Comparison of ENCODE assay signal across 30 mouse cellular contexts in genomic region chr1:162636516-162636915, GRCm38 (mm10). TPM values are rescaled to one million over a fixed set of nuclear protein-coding genes. Genes with fewer than 3 reads are reported as not detected.
DNase-seq lines count a peak whose midpoint lies in the region; ATAC-seq and TF ChIP-seq lines count a peak whose summit lies in the region.
"Had no signal": no experiment of that assay in that cellular context is flagged by ENCODE, and none has a peak within 500 bp of the region (broad histone marks: within the 10 kb centered on the region; RNA-seq: fewer than 3 reads in every experiment).

No protein-coding gene starts in this region.

- peak; percentile 23 for DNase-seq in gastrocnemius, adult 2 months
- DNase-seq in gastrocnemius, adult 8-10 months (ENCODE audit: low spot score in 2 of 2): no peak
- no peak for DNase-seq in heart, adult 2 months
- DNase-seq in embryonic facial prominence, embryonic 10.5 days (ENCODE audit: low spot score): no peak
- DNase-seq in cerebellum, adult 2 months: no peak
- DNase-seq in frontal cortex, adult 2 months (ENCODE audit: extremely low spot score in 1 of 2, low spot score in 1 of 2): no peak
- DNase-seq: adrenal gland, adult 8-10 months; adrenal gland, postnatal 14 days; adrenal gland, postnatal 36 days; B cell, adult 2 months; cerebellum, adult 11-12 months; cerebellum, adult 8-10 months; cerebellum, adult 9-11 months; cerebellum, postnatal 14 days; cerebellum, postnatal 36 days; embryo, embryonic 11 days had no signal

- H3K79me2 ChIP-seq in heart, adult 2 months (replicated peaks; ENCODE audit: control insufficient read depth, insufficient read depth, low read length): no peaks in the 10 kb centered on the region

- H3K4me2 ChIP-seq in heart, embryonic 12.5 days: no peak overlapping the region
- no peak overlapping the region for H3K4me2 ChIP-seq in limb, embryonic 12.5 days
- H3K4me2 ChIP-seq: embryonic facial prominence, embryonic 12.5 days; forebrain, embryonic 13.5 days; forebrain, embryonic 15.5 days had no signal

- H3K36me3 ChIP-seq in heart, adult 2 months (ENCODE audit: control insufficient read depth, insufficient read depth, low read length): no peaks in the 10 kb centered on the region
- no peaks in the 10 kb centered on the region for H3K36me3 ChIP-seq in heart, embryonic 12.5 days
- no peaks in the 10 kb centered on the region for H3K36me3 ChIP-seq in embryonic facial prominence, embryonic 10.5 days (replicated peaks)
- H3K36me3 ChIP-seq in limb, embryonic 12.5 days: no peaks in the 10 kb centered on the region
- H3K36me3 ChIP-seq: embryonic facial prominence, embryonic 12.5 days; forebrain, embryonic 15.5 days; G1E had no signal

- no peaks in the 10 kb centered on the region; the same call in 1 of the 2 replicates for H3K9me3 ChIP-seq in heart, embryonic 12.5 days (replicated peaks)
- H3K9me3 ChIP-seq in embryonic facial prominence, embryonic 10.5 days: no peaks in the 10 kb centered on the region
- H3K9me3 ChIP-seq in limb, embryonic 12.5 days: no peaks in the 10 kb centered on the region
- H3K9me3 ChIP-seq: embryonic facial prominence, embryonic 12.5 days; forebrain, embryonic 13.5 days; forebrain, embryonic 15.5 days; G1E had no signal

- H3K4me1 ChIP-seq in heart, adult 2 months (ENCODE audit: control insufficient read depth, insufficient read depth, low read length): peaks cover 10% of the 10 kb centered on the region
- H3K4me1 ChIP-seq in heart, embryonic 12.5 days (replicated peaks): no peaks in the 10 kb centered on the region
- H3K4me1 ChIP-seq in embryonic facial prominence, embryonic 10.5 days: peaks cover 14% of the 10 kb centered on the region
- no peaks in the 10 kb centered on the region for H3K4me1 ChIP-seq in limb, embryonic 12.5 days (replicated peaks)
- peaks cover 14% of the 10 kb centered on the region for H3K4me1 ChIP-seq in cerebellum, adult 2 months (ENCODE audit: control insufficient read depth, insufficient read depth, low read length)
- H3K4me1 ChIP-seq: forebrain, embryonic 13.5 days had no signal

- 72% methylated on average over 3 of the region's 3 CpGs for WGBS in heart, adult 2 months
- 73% methylated on average over 3 of the region's 3 CpGs for WGBS in heart, embryonic 12.5 days
- WGBS in embryonic facial prominence, embryonic 10.5 days: 69% methylated on average over 3 of the region's 3 CpGs
- WGBS in limb, embryonic 12.5 days: 68% methylated on average over 3 of the region's 3 CpGs
- 85% methylated on average over 3 of the region's 3 CpGs for WGBS in cerebellum, adult 2 months

- TF ChIP-seq EP300 in heart, adult 2 months (IDR thresholded peaks at IDR 0.05; ENCODE audit: insufficient read depth, low read depth, low read length): no peak

- no peak for TF ChIP-seq POLR2A in heart, adult 2 months (IDR thresholded peaks at IDR 0.05; ENCODE audit: insufficient read depth, low read depth, low read length)
- no peak for TF ChIP-seq POLR2A in cerebellum, adult 2 months (IDR thresholded peaks at IDR 0.05; ENCODE audit: borderline replicate concordance, insufficient read depth, low read length)

- H3K27ac ChIP-seq in gastrocnemius, adult 2 months: peak overlapping the region; percentile 82
- peak overlapping the region; percentile 62; the same call in 1 of the 2 replicates for H3K27ac ChIP-seq in heart, adult 2 months
- H3K27ac ChIP-seq in heart, embryonic 12.5 days (ENCODE audit: poor library complexity, severe bottlenecking): no peak overlapping the region
- H3K27ac ChIP-seq in embryonic facial prominence, embryonic 10.5 days (replicated peaks): 0 out of 2 replicates have a peak overlapping the region, but pooled peaks have one; percentile 5
- no peak overlapping the region for H3K27ac ChIP-seq in limb, embryonic 12.5 days
- H3K27ac ChIP-seq in cerebellum, adult 2 months (ENCODE audit: insufficient read depth, low read length): no peak overlapping the region
- H3K27ac ChIP-seq: embryonic facial prominence, embryonic 12.5 days; forebrain, embryonic 13.5 days; forebrain, embryonic 15.5 days had no signal

- H3K27me3 ChIP-seq in heart, adult 2 months (ENCODE audit: control insufficient read depth, insufficient read depth, low read length): no peaks in the 10 kb centered on the region
- H3K27me3 ChIP-seq in heart, embryonic 12.5 days (replicated peaks): no peaks in the 10 kb centered on the region
- H3K27me3 ChIP-seq in embryonic facial prominence, embryonic 10.5 days (replicated peaks; ENCODE audit: low read depth, poor library complexity, severe bottlenecking): no peaks in the 10 kb centered on the region
- no peaks in the 10 kb centered on the region for H3K27me3 ChIP-seq in limb, embryonic 12.5 days
- no peaks in the 10 kb centered on the region; the same call in 1 of the 2 replicates for H3K27me3 ChIP-seq in cerebellum, adult 2 months (ENCODE audit: control insufficient read depth, insufficient read depth, low read length)
- H3K27me3 ChIP-seq: CH12.LX; embryonic facial prominence, embryonic 12.5 days; forebrain, embryonic 13.5 days; forebrain, embryonic 15.5 days had no signal

- no peak overlapping the region for H3K4me3 ChIP-seq in gastrocnemius, adult 2 months
- H3K4me3 ChIP-seq in heart, adult 2 months: no peak overlapping the region
- no peak overlapping the region for H3K4me3 ChIP-seq in heart, embryonic 12.5 days
- H3K4me3 ChIP-seq in embryonic facial prominence, embryonic 10.5 days: no peak overlapping the region
- H3K4me3 ChIP-seq in limb, embryonic 12.5 days (replicated peaks): no peak overlapping the region
- H3K4me3 ChIP-seq in cerebellum, adult 2 months (replicated peaks; ENCODE audit: insufficient read depth, low read depth, low read length): no peak overlapping the region
- H3K4me3 ChIP-seq: embryonic facial prominence, embryonic 12.5 days; forebrain, embryonic 13.5 days; forebrain, embryonic 15.5 days had no signal

- no peak for ATAC-seq in heart, embryonic 12.5 days (ENCODE audit: insufficient number of reproducible peaks, low FRiP score)
- ATAC-seq in limb, embryonic 12.5 days (ENCODE audit: insufficient number of reproducible peaks, insufficient read depth, low FRiP score, low TSS enrichment, low read depth): no peak
- ATAC-seq: activated CD4-positive, CD25-positive, alpha-beta regulatory T cell, adult 4 months; CD4-positive, CD25-positive, alpha-beta regulatory T cell, adult 4 months; forebrain, embryonic 13.5 days; forebrain, embryonic 15.5 days; Patski had no signal

- TF ChIP-seq CTCF in gastrocnemius, adult 2 months (IDR thresholded peaks at IDR 0.05): no peak
- no peak for TF ChIP-seq CTCF in heart, adult 2 months (IDR thresholded peaks at IDR 0.05)
- TF ChIP-seq CTCF in cerebellum, adult 2 months (IDR thresholded peaks at IDR 0.05; ENCODE audit: borderline replicate concordance, insufficient read depth, low read depth, low read length): no peak

- intact Hi-C loops in gastrocnemius, adult 2 months (cut with DNase I): no loop called here
- intact Hi-C loops in heart, adult 2 months (cut with DNase I): no loop called here

- no peak overlapping the region for H3K9ac ChIP-seq in heart, adult 2 months (ENCODE audit: low read depth, low read length)
- H3K9ac ChIP-seq in heart, embryonic 12.5 days: no peak overlapping the region
- 0 out of 2 replicates have a peak overlapping the region, but pooled peaks have one; percentile 14 for H3K9ac ChIP-seq in limb, embryonic 12.5 days (replicated peaks)
- H3K9ac ChIP-seq: embryonic facial prominence, embryonic 12.5 days; forebrain, embryonic 13.5 days; forebrain, embryonic 15.5 days had no signal

RNA-seq across cellular contexts. Expression of gene Myoc, which starts 2.4 kb away (rescaled TPM):
- 10 to 100 TPM; 37.8 to 63.6 TPM for total RNA-seq in gastrocnemius, adult 2 months (2021)
- total RNA-seq in gastrocnemius, adult 8-10 months (2022): 10 to 100 TPM; 25.2 to 56.7 (median 37.8) TPM
- 1 to 10 TPM; 2.5 to 3.3 TPM for total RNA-seq in heart, adult 2 months (2021)
- polyA plus RNA-seq in heart, adult 2 months (2012; rRNA removed): 4.7 and 4.9 TPM in 2 replicates
- not detected in 2 replicates for polyA plus RNA-seq in heart, embryonic 12.5 days (2016; fragmentation: Nextera tagmentation; extraction: Ambion mirVana)
- polyA plus RNA-seq in embryonic facial prominence, embryonic 10.5 days (2016; fragmentation: Nextera tagmentation; extraction: Ambion mirVana): not detected in 2 replicates
- polyA plus RNA-seq in limb, embryonic 12.5 days (2016; fragmentation: Nextera tagmentation; extraction: Ambion mirVana): not detected in 2 replicates
- polyA plus RNA-seq in cerebellum, adult 2 months (2012; rRNA removed): 5.1 and 5.6 TPM in 2 replicates
- polyA plus RNA-seq in frontal cortex, adult 2 months (2012; rRNA removed): 9.8 and 11.9 TPM in 2 replicates
- total RNA-seq: CH12.LX; common myeloid progenitor, adult 5-6 weeks had no signal
- polyA plus RNA-seq: activated CD4-positive, CD25-positive, alpha-beta regulatory T cell, adult 4 months; CD4-positive, CD25-positive, alpha-beta regulatory T cell, adult 4 months; embryonic facial prominence, embryonic 12.5 days; forebrain, embryonic 11.5 days; forebrain, embryonic 13.5 days; forebrain, embryonic 15.5 days; G1E; Patski had no signal

RNA-seq across cellular contexts. Expression of gene Myocos, which starts 21.5 kb away (rescaled TPM):
- total RNA-seq in gastrocnemius, adult 2 months (2021): not detected
- not detected for total RNA-seq in gastrocnemius, adult 8-10 months (2022)
- total RNA-seq in heart, adult 2 months (2021): not detected
- not detected in 2 replicates for polyA plus RNA-seq in heart, adult 2 months (2012; rRNA removed)
- polyA plus RNA-seq in heart, embryonic 12.5 days (2016; fragmentation: Nextera tagmentation; extraction: Ambion mirVana): not detected in 2 replicates
- not detected in 2 replicates for polyA plus RNA-seq in embryonic facial prominence, embryonic 10.5 days (2016; fragmentation: Nextera tagmentation; extraction: Ambion mirVana)
- not detected in 2 replicates for polyA plus RNA-seq in limb, embryonic 12.5 days (2016; fragmentation: Nextera tagmentation; extraction: Ambion mirVana)
- not detected in 2 replicates for polyA plus RNA-seq in cerebellum, adult 2 months (2012; rRNA removed)
- polyA plus RNA-seq in frontal cortex, adult 2 months (2012; rRNA removed): not detected in 2 replicates
- total RNA-seq: adrenal gland, adult 18-20 months; adrenal gland, adult 8-10 months; adrenal gland, postnatal 14 days; adrenal gland, postnatal 36 days; CH12.LX; common myeloid progenitor, adult 5-6 weeks; G1E had no signal
- polyA plus RNA-seq: activated CD4-positive, CD25-positive, alpha-beta regulatory T cell, adult 4 months; CD4-positive, CD25-positive, alpha-beta regulatory T cell, adult 4 months; embryonic facial prominence, embryonic 12.5 days; embryonic facial prominence, embryonic 14.5 days; forebrain, embryonic 11.5 days; forebrain, embryonic 13.5 days; forebrain, embryonic 15.5 days; G1E; Patski had no signal

Comparison
In these comparisons a context has a peak if more than half of its experiments do, and no peak if none do; other contexts are left out.
1. H3K27ac ChIP-seq: peak in gastrocnemius, adult 2 months (single experiment), heart, adult 2 months (single experiment) and embryonic facial prominence, embryonic 10.5 days (single experiment); none in heart, embryonic 12.5 days (single experiment), limb, embryonic 12.5 days (single experiment) and cerebellum, adult 2 months (single experiment).